Mouse (Mus musculus): ENCODE data around the gene Sypl2. TPM values are rescaled to one million over a fixed set of nuclear protein-coding genes. Genes with fewer than 3 reads are reported as not detected.

The Sypl2 gene
- total RNA-seq, 2 experiments from 2014 or later: 6.7 to 12.2 TPM

DNA sequence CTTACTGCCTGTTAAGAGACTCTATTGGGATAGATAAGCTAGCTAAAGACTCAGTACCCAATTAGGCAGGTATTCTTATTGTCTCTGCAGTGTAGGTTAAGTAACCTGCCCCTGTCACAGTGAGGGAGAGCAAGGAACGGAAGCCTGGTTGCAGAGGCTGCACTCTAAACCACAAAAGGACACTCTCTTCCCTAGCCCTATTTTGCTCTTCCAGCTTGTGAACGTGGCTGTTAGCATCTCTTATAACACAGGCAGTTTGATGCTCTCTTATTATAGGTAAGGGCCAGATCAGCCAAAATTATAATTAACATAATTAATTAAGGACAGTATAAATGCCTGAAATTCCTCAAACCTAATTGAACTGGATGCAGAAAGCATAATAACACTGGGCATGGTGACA lies 45.9 kb downstream of the Sypl2 start:
- no peak for DNase-seq (ENCODE audit: low spot score in 2 of 2)

DNA sequence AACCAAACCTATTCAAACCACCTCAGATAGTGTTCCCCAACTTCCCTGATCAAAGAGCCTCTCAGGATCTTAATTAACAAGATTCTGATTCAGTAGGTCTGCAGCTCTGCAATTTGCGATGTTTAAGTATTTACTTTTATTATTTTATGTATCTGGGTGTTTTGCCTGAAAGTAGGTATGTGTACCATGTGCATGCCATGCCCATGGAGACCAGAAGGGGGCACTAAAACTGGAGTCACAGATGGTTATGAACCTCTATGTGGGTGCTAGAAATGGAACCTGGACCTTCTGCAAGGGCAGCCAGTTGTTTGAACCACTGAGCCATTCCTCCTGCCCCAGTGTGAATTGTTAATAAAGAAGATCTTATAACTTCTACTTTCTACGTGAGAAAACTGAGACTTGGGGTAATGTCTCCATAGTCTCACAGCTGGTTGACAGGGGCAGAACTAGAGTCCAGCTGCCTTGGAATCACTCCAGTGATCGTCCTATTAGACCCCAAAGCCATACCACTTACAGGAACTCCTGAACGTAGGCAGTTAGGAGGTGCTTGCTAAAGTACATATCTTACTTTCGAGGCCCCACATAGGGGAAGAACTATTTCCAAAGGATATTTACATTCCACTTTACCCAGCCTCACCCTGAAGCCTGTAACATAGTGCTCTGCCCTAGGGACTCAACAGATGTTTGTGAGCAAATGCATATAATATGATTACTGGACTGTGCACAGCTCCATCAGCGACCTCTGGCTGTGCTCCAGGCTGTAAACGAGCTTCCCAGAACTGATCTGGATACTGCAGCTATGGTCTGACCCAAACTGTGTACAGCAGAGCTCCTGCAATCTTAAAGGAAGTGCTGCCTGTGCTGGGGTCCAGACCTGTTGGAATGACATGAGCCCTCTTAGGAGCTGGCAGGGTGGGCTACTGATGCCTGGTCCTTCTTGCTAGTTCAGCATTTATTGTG lies 47.4 kb downstream of the Sypl2 start:
- no peak for DNase-seq (ENCODE audit: low spot score in 2 of 2)

DNA sequence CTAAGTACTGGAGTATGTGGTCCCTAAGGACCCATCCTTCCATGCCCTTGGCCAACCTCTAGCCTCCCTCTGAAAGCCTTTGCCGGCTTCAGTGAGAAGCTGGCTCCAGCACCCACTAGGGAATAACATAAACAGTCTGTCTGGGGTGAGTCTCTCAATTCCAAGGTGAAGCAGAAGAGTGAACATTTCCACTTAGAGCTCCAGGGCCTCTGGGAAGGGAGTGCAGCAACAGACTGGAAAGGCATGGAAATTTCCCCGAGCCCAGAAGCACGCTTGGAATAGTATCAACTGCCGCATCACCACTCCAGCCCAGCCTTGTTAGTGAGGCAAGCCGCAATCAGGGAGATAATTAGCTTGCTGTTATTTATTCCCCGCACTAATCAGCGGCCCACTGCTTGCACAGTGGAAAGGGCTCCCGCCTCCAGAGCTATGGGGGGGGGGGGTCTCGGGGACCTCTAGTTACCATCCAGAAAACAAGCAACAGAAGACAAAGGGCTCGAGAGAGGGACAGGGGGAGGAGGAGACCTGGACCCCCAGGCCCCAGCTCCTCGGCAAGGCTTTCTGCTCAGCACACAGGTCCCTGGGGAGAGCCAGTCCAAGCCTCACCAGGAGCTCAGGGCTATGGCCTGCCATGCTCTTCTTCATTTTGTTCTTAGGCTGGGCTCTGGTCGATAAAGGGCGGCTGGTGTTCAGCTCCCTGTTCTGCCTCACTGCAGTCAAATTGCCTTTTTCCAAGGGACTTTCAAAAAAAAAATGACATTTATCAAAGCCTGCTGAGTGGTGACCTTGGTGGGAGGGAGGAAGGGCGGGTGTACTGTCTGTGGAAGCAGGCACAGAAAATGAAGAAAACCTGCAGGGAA lies 51.5 kb downstream of the Sypl2 start:
- no peak for DNase-seq (ENCODE audit: low spot score in 2 of 2)

DNA sequence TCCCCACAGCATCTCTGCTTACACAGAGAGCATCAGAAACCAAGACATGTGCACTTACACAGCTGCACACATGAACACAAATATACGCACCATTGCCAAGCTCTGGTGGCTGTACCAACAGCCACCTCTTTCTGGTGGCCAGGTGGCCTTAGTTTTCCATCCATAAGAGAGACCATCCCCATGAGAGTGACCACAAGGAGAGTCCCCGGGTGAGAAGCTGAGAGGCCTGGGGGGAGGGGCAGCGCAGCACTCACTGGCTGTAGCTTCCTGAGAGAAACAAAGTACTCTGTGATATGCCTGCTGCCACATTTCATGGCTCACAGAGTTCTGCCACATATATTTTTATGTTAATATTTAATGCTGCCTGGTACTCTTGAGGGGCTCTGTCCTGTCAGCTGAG lies 57.2 kb downstream of the Sypl2 start:
- no peak for DNase-seq (ENCODE audit: low spot score in 2 of 2)

DNA sequence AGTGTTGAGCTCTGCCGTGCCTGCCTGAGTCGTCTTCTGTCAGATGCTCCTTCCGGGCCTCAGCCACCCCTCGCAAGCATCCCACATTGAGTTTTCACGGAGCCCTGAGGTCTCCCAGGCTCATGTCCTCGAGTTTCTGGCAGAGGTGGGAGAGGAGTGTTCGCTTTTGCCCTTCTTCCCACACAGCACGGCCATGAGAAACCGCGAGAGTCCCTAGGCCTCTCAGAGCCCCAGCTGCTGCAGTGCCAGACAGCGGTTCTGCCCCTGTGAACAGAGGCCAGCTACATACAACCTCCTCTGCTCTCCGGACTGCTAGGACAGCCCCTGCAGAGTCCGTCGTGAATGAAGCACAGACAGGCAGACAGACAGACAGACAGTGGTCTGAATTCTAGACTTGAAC lies 58.9 kb downstream of the Sypl2 start:
- DNase-seq (ENCODE audit: low spot score in 2 of 2): no peak

DNA sequence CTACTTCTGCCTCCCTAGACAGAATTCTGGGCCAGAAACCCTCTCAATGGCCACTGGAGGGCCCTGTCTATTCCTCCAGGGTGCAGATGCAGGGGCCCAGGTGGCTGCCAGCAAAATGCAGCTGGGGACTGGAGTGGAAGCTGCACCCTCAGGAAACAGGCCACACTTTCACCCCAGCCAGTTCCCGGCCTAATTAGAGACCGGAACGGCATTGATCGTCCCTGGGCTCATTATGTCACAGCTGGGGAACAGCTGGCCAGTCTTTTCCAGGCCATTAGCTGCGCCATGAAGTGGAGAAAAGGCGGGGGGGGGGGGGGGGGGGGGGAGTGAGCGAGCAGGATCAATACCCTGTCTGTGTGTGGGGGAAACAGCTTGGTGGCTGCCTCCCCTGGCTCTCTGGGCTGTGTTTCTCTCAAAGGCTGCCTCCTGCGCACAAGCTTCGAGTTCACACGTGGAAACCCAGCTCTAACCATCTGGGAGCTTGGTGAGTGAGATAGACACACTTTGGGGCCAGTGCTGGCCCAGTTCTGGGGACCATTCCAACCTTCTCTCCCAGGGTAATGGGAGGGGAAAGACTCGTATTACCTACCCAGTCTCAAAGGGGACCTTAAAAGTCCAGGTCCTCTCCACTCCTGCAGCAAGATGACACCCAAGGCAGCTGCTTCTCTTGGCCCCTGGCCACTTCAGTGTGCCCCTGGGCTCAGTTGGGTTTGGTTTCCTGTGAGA lies 59.8 kb downstream of the Sypl2 start:
- DNase-seq (ENCODE audit: low spot score in 2 of 2): no peak

DNA sequence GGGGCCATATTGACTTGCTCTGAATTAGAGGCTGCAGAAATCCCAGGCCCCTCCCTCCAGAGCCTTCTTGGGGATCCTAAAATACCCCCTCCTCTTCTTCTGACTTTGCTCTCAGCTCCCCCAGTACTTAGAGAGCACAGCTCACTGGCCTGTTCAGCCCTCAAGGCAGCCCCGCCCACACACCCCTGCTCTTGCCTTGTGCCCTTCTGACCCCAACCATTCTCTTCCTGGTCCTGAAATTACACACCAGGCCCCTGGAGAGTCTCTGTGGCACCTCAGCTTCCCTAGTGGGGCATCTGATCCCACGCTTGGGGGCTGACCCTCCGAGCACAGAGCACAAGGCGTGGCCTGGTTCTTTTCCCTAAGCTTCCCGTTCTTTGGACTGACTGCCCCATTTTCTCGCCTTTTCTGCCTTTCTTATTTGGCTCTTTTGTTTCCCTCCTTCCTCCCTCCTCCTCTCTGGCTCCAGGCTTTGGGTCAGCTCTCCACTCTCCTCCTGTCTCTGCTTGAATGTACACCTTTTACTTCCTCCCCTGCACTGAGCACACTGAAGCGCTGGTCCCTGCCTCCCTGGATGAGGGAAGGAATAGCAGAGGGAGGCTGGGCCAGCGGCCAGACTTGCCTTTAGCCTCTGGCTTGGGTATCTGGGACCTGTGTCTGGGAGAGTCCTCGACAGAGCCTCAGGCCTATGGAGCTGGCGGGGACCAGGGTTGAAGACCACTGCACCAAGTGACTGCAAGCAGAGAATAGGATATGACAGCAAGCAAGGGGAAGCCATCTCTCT lies 60.7 kb downstream of the Sypl2 start:
- DNase-seq (ENCODE audit: low spot score in 2 of 2): no peak

DNA sequence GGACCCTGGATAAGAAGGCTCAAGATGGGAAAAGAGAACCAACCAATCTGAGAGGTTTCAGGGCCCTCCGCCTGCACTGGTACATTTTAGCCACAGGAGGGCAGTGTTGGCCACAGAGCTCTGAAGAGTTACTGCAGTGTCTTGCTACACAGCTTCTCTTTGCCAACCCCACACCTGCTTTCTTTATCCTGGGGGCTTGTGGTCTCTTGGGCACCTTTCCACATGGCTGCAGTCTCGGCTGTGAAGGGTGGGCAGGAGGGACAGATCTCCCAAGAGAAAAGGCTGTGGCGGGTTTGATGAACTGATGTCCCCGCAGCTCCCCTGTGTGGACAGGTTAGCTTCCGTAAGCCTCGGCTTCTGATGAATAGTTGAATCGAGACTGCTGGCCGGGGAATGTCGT lies 61.6 kb downstream of the Sypl2 start:
- DNase-seq (ENCODE audit: low spot score in 2 of 2): peak in 1 of 2 experiments; percentile 64

DNA sequence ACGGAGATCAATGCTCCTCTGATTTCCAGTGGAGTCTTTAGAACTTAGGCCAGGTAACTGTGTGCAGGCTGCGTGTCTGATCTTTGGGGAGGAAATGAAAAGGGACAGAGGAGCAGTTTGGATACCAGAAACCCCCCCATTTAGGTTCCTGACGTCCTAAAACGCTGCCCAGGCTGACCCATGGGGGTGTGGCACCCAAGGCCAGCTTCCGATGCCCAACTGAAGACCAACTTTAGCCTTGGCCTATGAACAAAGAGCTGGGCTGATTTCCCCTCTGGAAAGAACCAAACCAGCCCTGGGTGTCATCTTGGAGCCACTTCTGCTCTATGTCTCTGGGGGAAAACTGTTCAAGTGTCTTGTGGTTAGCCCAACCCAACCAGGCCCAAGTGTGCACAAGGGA lies 62.4 kb downstream of the Sypl2 start:
- no peak for DNase-seq (ENCODE audit: low spot score in 2 of 2)

Other genes with a start within 250 kb of the Sypl2 start
- 100 to 1,000 TPM; 134 to 153 TPM for gene Gstm2, start 240.2 kb downstream of the Sypl2 start, total RNA-seq (2021)
- gene Gstm1, start 208.7 kb downstream of the Sypl2 start, total RNA-seq (2021): 100 to 1,000 TPM; 144 to 170 TPM
- 10 to 100 TPM; 15.6 to 16.5 TPM for gene Gstm4, start 181.8 kb downstream of the Sypl2 start, total RNA-seq (2021)
- gene Ampd2, start 140.0 kb downstream of the Sypl2 start, total RNA-seq (2021): 100 to 1,000 TPM; 101 to 109 TPM
- gene Gnat2, start 133.9 kb downstream of the Sypl2 start, total RNA-seq (2021): 1 to 10 TPM; 3.9 to 4.1 TPM
- gene Gnai3, start 80.5 kb downstream of the Sypl2 start, total RNA-seq (2021): 100 to 1,000 TPM; 128 to 135 TPM
- under 1 TPM; 0.25 to 0.39 TPM for gene Gpr61, start 71.8 kb downstream of the Sypl2 start, total RNA-seq (2021)
- 10 to 100 TPM; 17.0 to 18.5 TPM for gene Amigo1, start 40.3 kb downstream of the Sypl2 start, total RNA-seq (2021)
- gene Cyb561d1, start 25.4 kb downstream of the Sypl2 start, total RNA-seq (2021): 10 to 100 TPM in 1 of 2 experiments, 1 to 10 TPM in 1; 8.3 to 10.0 TPM
- gene Atxn7l2, start 15.7 kb downstream of the Sypl2 start, total RNA-seq (2021): 10 to 100 TPM; 15.6 to 16.9 TPM
- gene Psma5, start 30.3 kb upstream of the Sypl2 start, total RNA-seq (2021): 100 to 1,000 TPM in 1 of 2 experiments, 10 to 100 TPM in 1; 99.9 to 102 TPM
- gene Sort1, start 57.4 kb upstream of the Sypl2 start, total RNA-seq (2021): 10 to 100 TPM; 31.7 to 32.5 TPM
- gene Mybphl, start 138.3 kb upstream of the Sypl2 start, total RNA-seq (2021): not detected
- 10 to 100 TPM; 13.0 to 15.2 TPM for gene Psrc1, start 157.2 kb upstream of the Sypl2 start, total RNA-seq (2021)
- 10 to 100 TPM; 15.3 to 25.8 TPM for gene Celsr2, start 188.9 kb upstream of the Sypl2 start, total RNA-seq (2021)
- gene Sars, start 218.6 kb upstream of the Sypl2 start, total RNA-seq (2021): 100 to 1,000 TPM; 163 to 171 TPM